Mouse (Mus musculus) cortical plate, adult 2 months (tissue): ENCODE measurements around the gene Gm20683. TPM values are rescaled to one million over a fixed set of nuclear protein-coding genes. Genes with fewer than 3 reads are reported as not detected.
"Not testable (repeated sequence)": the region's sequence is repeated elsewhere in the genome, so short reads cannot be mapped to it uniquely, and the experiment has no call there.

ENCODE experiments used
- H3K27ac ChIP-seq: fragments of 200-500 bp; 2 replicates; pipeline ENCODE4 v1.5.1; 2012; ENCODE audit warnings: low read length, control low read depth, inconsistent platforms; ENCODE audit not compliant: insufficient read depth
- H3K4me1 ChIP-seq: fragments of 200-500 bp; 2 replicates; pipeline ENCODE4 v1.6.1; 2011; ENCODE audit warnings: low read length; ENCODE audit not compliant: control insufficient read depth, insufficient read depth
- H3K4me3 ChIP-seq: fragments of 200-500 bp; 2 replicates; pipeline ENCODE4 v1.5.1; 2011; ENCODE audit warnings: mild to moderate bottlenecking, low read length, control low read depth; ENCODE audit not compliant: insufficient read depth
- CTCF ChIP-seq: fragments of 200-500 bp; IDR thresholded peaks from 2 replicates; pipeline ENCODE4 v1.5.1; 2011; ENCODE audit warnings: mild to moderate bottlenecking, control low read depth, low read length; ENCODE audit not compliant: insufficient read depth; ENCODE audit errors: extremely low read depth
- POLR2A ChIP-seq: fragments of 200-500 bp; IDR thresholded peaks from 2 replicates; pipeline ENCODE4 v1.6.1; 2011; ENCODE audit warnings: mild to moderate bottlenecking, low read length, control low read depth; ENCODE audit not compliant: insufficient read depth; ENCODE audit errors: extremely low read depth
- polyA plus RNA-seq: library from polyadenylated mRNA; depleted of rRNA; stranded (reverse); fragments of >200 nt; gene quantifications from 2 replicates; pipeline ENCODE4 v1.2.3, GENCODE M21; 2012

Gm20683 gene
- polyA plus RNA-seq, 1 experiment = 40.8 TPM

- Histone ChIP-seq H3K27ac (peak overlapping the region; percentile 82), H3K4me1 (peaks cover 5% of the 10 kb centered on the region; the same call in 1 of the 2 replicates), H3K4me3 (peak overlapping the region; percentile 94)
- TF ChIP-seq CTCF (0 out of 2 replicates have a peak, but pooled peaks have one; percentile 3), POLR2A (peak; percentile 94)
Observed at GRCm38 (mm10) chr17:25875171-25876136, 33.9 kb upstream of the Gm20683 start.

GRCm38 (mm10) chr17:25874721-25875170, 33.2 kb upstream of the Gm20683 start, which contains the start of gene Mettl26:
Gene Mettl26, plus strand, starts transcription at chr17:25875074.
- TF ChIP-seq POLR2A = no peak
- no peak for TF ChIP-seq CTCF
- peaks cover 5% of the 10 kb centered on the region; the same call in 1 of the 2 replicates for H3K4me1 ChIP-seq

GRCm38 (mm10) chr17:25874148-25874720, 32.7 kb upstream of the Gm20683 start:
- TF ChIP-seq CTCF = no peak
- TF ChIP-seq POLR2A = no peak
- peak overlapping the region; percentile 94 for H3K4me3 ChIP-seq
- H3K27ac ChIP-seq = 0 out of 2 replicates have a peak overlapping the region, but pooled peaks have one; percentile 2
- peaks cover 5% of the 10 kb centered on the region; the same call in 1 of the 2 replicates for H3K4me1 ChIP-seq

More at GRCm38 (mm10) chr17:25874721-25875170, 33.2 kb upstream of the Gm20683 start, which contains the start of gene Mettl26:
- Histone ChIP-seq H3K4me3 (peak within 1 kb of the TSS; percentile 94), H3K27ac (peak within 1 kb of the TSS; percentile 82)

GRCm38 (mm10) chr17:25873405-25874147, 32.0 kb upstream of the Gm20683 start:
- H3K4me3 ChIP-seq = no peak overlapping the region; the same call in 1 of the 2 replicates
- TF ChIP-seq POLR2A (no peak), CTCF (no peak)
- no peak overlapping the region for H3K27ac ChIP-seq
- peaks cover 5% of the 10 kb centered on the region; the same call in 1 of the 2 replicates for H3K4me1 ChIP-seq

GRCm38 (mm10) chr17:25872676-25873075, 31.1 kb upstream of the Gm20683 start:
- no peak overlapping the region for H3K27ac ChIP-seq
- TF ChIP-seq POLR2A = no peak
- H3K4me3 ChIP-seq = no peak overlapping the region
- H3K4me1 ChIP-seq = peaks cover 5% of the 10 kb centered on the region; the same call in 1 of the 2 replicates

- H3K27ac ChIP-seq, H3K4me3 ChIP-seq, H3K4me1 ChIP-seq: not testable (repeated sequence)
Observed at GRCm38 (mm10) chr17:25871566-25871965, 30.0 kb upstream of the Gm20683 start.

- TF ChIP-seq CTCF (no peak), POLR2A (no peak)
- Histone ChIP-seq H3K27ac (no peak overlapping the region), H3K4me1 (peaks cover 3% of the 10 kb centered on the region; the same call in 1 of the 2 replicates), H3K4me3 (no peak overlapping the region)
Observed at GRCm38 (mm10) chr17:25869954-25870353, 28.4 kb upstream of the Gm20683 start.

- TF ChIP-seq CTCF (no peak), POLR2A (no peak)
- H3K4me3 ChIP-seq = no peak overlapping the region
- H3K4me1 ChIP-seq = peaks cover 3% of the 10 kb centered on the region; the same call in 1 of the 2 replicates
- H3K27ac ChIP-seq = no peak overlapping the region
Observed at GRCm38 (mm10) chr17:25869498-25869897, 27.9 kb upstream of the Gm20683 start.

- Histone ChIP-seq H3K4me1 (peaks cover 3% of the 10 kb centered on the region; the same call in 1 of the 2 replicates), H3K4me3 (peak within 1 kb of the TSS; percentile 58), H3K27ac (no peak within 1 kb of the TSS)
- no peak for TF ChIP-seq CTCF
- TF ChIP-seq POLR2A = peak; percentile 60; the same call in 1 of the 2 replicates
Observed at GRCm38 (mm10) chr17:25868601-25869191, 27.1 kb upstream of the Gm20683 start, which contains the start of gene Mcrip2. Gene Mcrip2, minus strand, starts transcription at chr17:25868764.
